Mouse (Mus musculus) heart, postnatal 0 days (tissue): Measurements from ENCODE around the gene Hoxd4. TPM values are rescaled to one million over a fixed set of nuclear protein-coding genes. Genes with fewer than 3 reads are reported as not detected.

Source experiments
- ATAC-seq: fragments of 200-750 bp; cut with Nextera tagmentation; 2 replicates; pipeline ENCODE4 v1.8.0; 2017; ENCODE audit warnings: low read depth, moderate number of reproducible peaks, moderate library complexity; ENCODE audit not compliant: insufficient read depth
- DNase-seq: peaks from one replicate; pipeline ENCODE4 v3.0.0-alpha.2; 2016; ENCODE audit warnings: low spot score
- H3K27ac ChIP-seq: fragments of 300-500 bp; sonication (generic); 2 replicates; pipeline ENCODE4 v1.5.1; 2014; ENCODE audit warnings: low read depth, mild to moderate bottlenecking
- H3K27me3 ChIP-seq: fragments of 300-500 bp; sonication (generic); 2 replicates; pipeline ENCODE4 v1.6.1; 2014; ENCODE audit warnings: low read length, mixed read lengths; ENCODE audit not compliant: control insufficient read depth, insufficient read depth
- H3K36me3 ChIP-seq: fragments of 300-500 bp; sonication (generic); replicated peaks from 2 replicates; pipeline ENCODE4 v1.6.1; 2014; ENCODE audit warnings: low read length, mixed read lengths; ENCODE audit not compliant: control insufficient read depth, insufficient read depth
- H3K4me1 ChIP-seq: fragments of 300-500 bp; sonication (generic); 2 replicates; pipeline ENCODE4 v1.6.1; 2014; ENCODE audit warnings: antibody characterized with exemption; ENCODE audit not compliant: control insufficient read depth, insufficient read depth
- H3K4me2 ChIP-seq: fragments of 300-500 bp; sonication (generic); 2 replicates; pipeline ENCODE4 v1.6.1; 2014; ENCODE audit warnings: low read depth, mild to moderate bottlenecking, low read length, moderate library complexity
- H3K4me3 ChIP-seq: fragments of 300-500 bp; sonication (generic); 2 replicates; pipeline ENCODE4 v1.5.1; 2014; ENCODE audit warnings: low read depth, low read length
- H3K9ac ChIP-seq: fragments of 300-500 bp; sonication (generic); replicated peaks from 2 replicates; pipeline ENCODE4 v1.6.1; 2014; ENCODE audit warnings: low read depth, low read length, mixed read lengths
- H3K9me3 ChIP-seq: fragments of 300-500 bp; sonication (generic); replicated peaks from 2 replicates; pipeline ENCODE4 v1.6.1; 2016; ENCODE audit warnings: low read length; ENCODE audit not compliant: control insufficient read depth
- CTCF ChIP-seq: IDR thresholded peaks from 2 replicates; pipeline ENCODE4 v1.5.1; 2016; ENCODE audit warnings: antibody characterized with exemption, control low read depth, low read depth
- EP300 ChIP-seq: IDR thresholded peaks from 2 replicates; pipeline ENCODE4 v1.6.1; 2016; ENCODE audit warnings: antibody characterized with exemption, low read depth
- WGBS: fragments of 180-500 bp; shearing (Covaris S2); extraction: QIAGEN DNeasy Blood & Tissue Kit; methylation state at CpG from one replicate; pipeline ENCODE4 v1.1.7; 2014; 5-methylcytosine and 5-hydroxymethylcytosine counted together
- polyA plus RNA-seq: library from polyadenylated mRNA; unstranded; fragments of >200 nt; fragmentation: Nextera tagmentation; extraction: Ambion mirVana; gene quantifications from 2 replicates; pipeline ENCODE4 v1.2.1, GENCODE M21; 2015
- total RNA-seq: library from RNA; depleted of rRNA; stranded (reverse); fragments of >200 nt; gene quantifications from 2 replicates; pipeline ENCODE4 v1.2.3, GENCODE M21; 2014; ENCODE audit warnings: low replicate concordance

Gene Hoxd4
- total and polyA plus RNA-seq, 2 experiments from 2014 or later: 0.05 TPM; not detected in 1

DNA sequence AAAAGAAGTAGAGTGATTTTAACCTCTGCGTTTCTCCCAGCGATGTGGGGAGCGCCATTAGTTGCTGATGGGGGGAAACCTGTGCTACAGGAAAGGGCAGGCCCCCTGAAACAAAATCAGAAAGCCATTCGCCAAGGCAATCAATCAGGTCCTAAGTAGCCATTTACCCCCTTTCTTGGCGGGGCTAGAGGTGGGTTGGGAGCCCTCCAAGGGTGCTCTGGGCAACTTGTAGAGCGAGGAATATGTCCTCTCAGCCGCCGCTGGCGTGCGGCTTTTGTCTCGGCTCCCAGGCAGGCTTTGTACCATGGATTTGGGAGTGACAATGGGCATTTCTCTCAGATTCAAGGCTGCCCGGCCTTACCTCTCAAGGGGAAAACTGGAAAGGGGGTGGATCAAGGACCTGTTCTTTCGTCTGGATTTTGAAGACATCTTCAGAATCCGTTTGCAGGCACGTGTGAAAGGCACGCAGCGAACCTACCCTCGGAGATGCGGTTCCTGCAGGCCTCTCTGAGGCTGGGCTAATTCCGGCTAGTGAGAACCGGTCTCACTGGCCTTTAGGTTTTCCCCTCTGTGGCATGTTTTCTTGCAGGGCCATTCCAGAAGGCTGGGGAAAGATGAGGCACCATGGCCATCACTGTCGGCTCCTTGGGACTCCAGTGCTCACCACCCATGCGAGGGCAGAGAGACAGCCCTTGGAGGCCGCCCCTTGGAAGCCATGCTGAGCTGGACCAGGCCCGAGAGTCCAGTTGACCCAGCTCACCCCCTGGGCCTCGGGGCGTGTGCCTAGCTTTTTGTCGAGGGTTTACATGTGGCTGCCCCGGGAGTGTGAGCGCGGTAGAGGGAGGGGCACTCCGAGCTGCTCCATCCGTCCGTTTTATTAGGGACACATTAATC, 15.0 kb upstream of the Hoxd4 start:
- TF ChIP-seq CTCF (no peak), EP300 (no peak)
- Histone ChIP-seq H3K36me3 (no peaks in the 10 kb centered on the region), H3K9ac (no peak overlapping the region), H3K4me3 (no peak overlapping the region), H3K4me2 (no peak overlapping the region), H3K27ac (no peak overlapping the region), H3K9me3 (no peaks in the 10 kb centered on the region), H3K4me1 (no peaks in the 10 kb centered on the region), H3K27me3 (peaks cover 100% of the 10 kb centered on the region)
- WGBS: 5% methylated on average over 34 of the region's 34 CpGs
- ATAC-seq (no peak), DNase-seq (no peak)

- Histone ChIP-seq H3K9me3 (no peaks in the 10 kb centered on the region), H3K27me3 (peaks cover 99% of the 10 kb centered on the region), H3K9ac (no peak within 1 kb of the TSS), H3K4me3 (peak within 1 kb of the TSS; percentile 37), H3K27ac (no peak within 1 kb of the TSS), H3K4me2 (peak within 1 kb of the TSS; percentile 55), H3K36me3 (no peaks in the 10 kb centered on the region), H3K4me1 (no peaks in the 10 kb centered on the region)
- WGBS: under 1% methylated on average over 43 of the region's 43 CpGs
- ATAC-seq (peak; percentile 55), DNase-seq (no peak)
- no peak for TF ChIP-seq EP300
- TF ChIP-seq CTCF: no peak
Measured at GRCm38 (mm10) chr2:74697567-74698121, 14.1 kb upstream of the Hoxd4 start, which contains the start of gene Hoxd9. Hoxd9 (plus strand) TSS chr2:74697727.

DNA sequence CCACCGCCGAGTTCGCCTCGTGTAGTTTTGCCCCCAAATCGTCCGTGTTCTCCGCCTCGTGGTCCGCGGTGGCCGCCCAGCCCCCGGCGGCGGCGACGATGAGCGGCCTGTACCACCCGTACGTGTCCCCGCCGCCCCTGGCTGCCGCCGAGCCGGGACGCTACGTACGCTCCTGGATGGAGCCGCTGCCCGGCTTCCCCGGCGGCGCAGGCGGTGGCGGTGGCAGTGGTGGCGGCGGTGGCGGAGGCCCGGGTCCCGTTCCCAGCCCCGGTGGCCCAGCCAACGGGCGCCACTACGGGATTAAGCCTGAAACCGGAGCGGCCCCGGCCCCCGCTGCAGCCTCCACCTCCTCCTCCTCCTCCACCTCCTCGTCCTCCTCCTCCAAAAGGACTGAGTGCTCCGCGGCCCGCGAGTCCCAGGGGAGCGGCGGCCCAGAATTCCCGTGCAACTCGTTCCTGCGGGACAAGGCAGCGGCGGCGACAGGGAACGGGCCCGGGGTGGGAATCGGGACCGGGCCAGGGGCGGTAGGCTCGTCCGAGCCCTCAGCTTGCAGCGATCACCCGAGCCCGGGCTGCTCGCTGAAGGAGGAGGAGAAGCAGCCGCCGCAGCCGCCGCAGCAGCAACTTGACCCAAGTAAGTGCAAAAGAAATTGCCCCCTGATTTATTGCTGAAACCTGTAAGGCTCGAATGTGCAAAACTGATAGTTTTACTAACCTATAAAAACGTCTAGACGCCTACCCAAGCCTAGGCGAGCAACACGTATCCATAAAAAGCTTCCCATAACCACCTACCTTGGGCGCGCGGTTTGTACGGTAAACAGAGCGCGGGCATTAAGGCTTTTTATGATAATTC, 13.3 kb upstream of the Hoxd4 start:
- H3K9me3 ChIP-seq: no peaks in the 10 kb centered on the region
- H3K27ac ChIP-seq: no peak overlapping the region
- H3K36me3 ChIP-seq: no peaks in the 10 kb centered on the region
- H3K4me1 ChIP-seq: no peaks in the 10 kb centered on the region
- under 1% methylated on average over 77 of the region's 86 CpGs for WGBS
- peak overlapping the region; percentile 55 for H3K4me2 ChIP-seq
- H3K4me3 ChIP-seq: peak overlapping the region; percentile 37
- no peak overlapping the region for H3K9ac ChIP-seq
- DNase-seq: no peak
- peaks cover 99% of the 10 kb centered on the region for H3K27me3 ChIP-seq
- no peak for TF ChIP-seq EP300
- no peak for TF ChIP-seq CTCF
- ATAC-seq: peak; percentile 24; the same call in 1 of the 2 replicates

GRCm38 (mm10) chr2:74699053-74699430, 12.7 kb upstream of the Hoxd4 start:
- Histone ChIP-seq H3K9me3 (no peaks in the 10 kb centered on the region), H3K27ac (no peak overlapping the region), H3K4me1 (no peaks in the 10 kb centered on the region), H3K36me3 (no peaks in the 10 kb centered on the region), H3K4me2 (no peak overlapping the region), H3K27me3 (peaks cover 99% of the 10 kb centered on the region), H3K4me3 (peak overlapping the region; percentile 37; the same call in 1 of the 2 replicates), H3K9ac (no peak overlapping the region)
- WGBS: 2% methylated on average over 17 of the region's 17 CpGs
- ATAC-seq (no peak), DNase-seq (no peak)
- TF ChIP-seq EP300 (no peak), CTCF (no peak)

GRCm38 (mm10) chr2:74699664-74700545, 11.8 kb upstream of the Hoxd4 start:
- no peak overlapping the region for H3K4me2 ChIP-seq
- H3K9me3 ChIP-seq: no peaks in the 10 kb centered on the region
- ATAC-seq (no peak), DNase-seq (no peak)
- no peak for TF ChIP-seq CTCF
- TF ChIP-seq EP300: no peak
- no peaks in the 10 kb centered on the region for H3K4me1 ChIP-seq
- H3K9ac ChIP-seq: no peak overlapping the region
- H3K4me3 ChIP-seq: no peak overlapping the region
- H3K36me3 ChIP-seq: no peaks in the 10 kb centered on the region
- peaks cover 99% of the 10 kb centered on the region for H3K27me3 ChIP-seq
- WGBS: 5% methylated on average over 23 of the region's 23 CpGs
- no peak overlapping the region for H3K27ac ChIP-seq
